Mouse (Mus musculus): Measurements from ENCODE around the gene Rfc5. TPM values are rescaled to one million over a fixed set of nuclear protein-coding genes. Genes with fewer than 3 reads are reported as not detected.

Gene Rfc5
- polyA plus RNA-seq, 1 experiment from 2014 or later, result 54.7 TPM

Other genes with a start within 250 kb of the Rfc5 start
- 1,292 and 1,314 TPM in 2 replicates for gene Pebp1, start 101.4 kb downstream of the Rfc5 start, polyA plus RNA-seq (2014; fragmentation: Nextera tagmentation; extraction: Ambion mirVana)
- 0.69 and 1.1 TPM in 2 replicates for gene Vsig10, start 70.0 kb downstream of the Rfc5 start, polyA plus RNA-seq (2014; fragmentation: Nextera tagmentation; extraction: Ambion mirVana)
- 115 and 180 TPM in 2 replicates for gene Wsb2, start 31.7 kb downstream of the Rfc5 start, polyA plus RNA-seq (2014; fragmentation: Nextera tagmentation; extraction: Ambion mirVana)
- gene Ksr2, start 25.0 kb upstream of the Rfc5 start, polyA plus RNA-seq (2014; fragmentation: Nextera tagmentation; extraction: Ambion mirVana), result 1.4 and 2.7 TPM in 2 replicates

All from forebrain, embryonic 14.5 days (tissue).